In the genomic region with DNA sequence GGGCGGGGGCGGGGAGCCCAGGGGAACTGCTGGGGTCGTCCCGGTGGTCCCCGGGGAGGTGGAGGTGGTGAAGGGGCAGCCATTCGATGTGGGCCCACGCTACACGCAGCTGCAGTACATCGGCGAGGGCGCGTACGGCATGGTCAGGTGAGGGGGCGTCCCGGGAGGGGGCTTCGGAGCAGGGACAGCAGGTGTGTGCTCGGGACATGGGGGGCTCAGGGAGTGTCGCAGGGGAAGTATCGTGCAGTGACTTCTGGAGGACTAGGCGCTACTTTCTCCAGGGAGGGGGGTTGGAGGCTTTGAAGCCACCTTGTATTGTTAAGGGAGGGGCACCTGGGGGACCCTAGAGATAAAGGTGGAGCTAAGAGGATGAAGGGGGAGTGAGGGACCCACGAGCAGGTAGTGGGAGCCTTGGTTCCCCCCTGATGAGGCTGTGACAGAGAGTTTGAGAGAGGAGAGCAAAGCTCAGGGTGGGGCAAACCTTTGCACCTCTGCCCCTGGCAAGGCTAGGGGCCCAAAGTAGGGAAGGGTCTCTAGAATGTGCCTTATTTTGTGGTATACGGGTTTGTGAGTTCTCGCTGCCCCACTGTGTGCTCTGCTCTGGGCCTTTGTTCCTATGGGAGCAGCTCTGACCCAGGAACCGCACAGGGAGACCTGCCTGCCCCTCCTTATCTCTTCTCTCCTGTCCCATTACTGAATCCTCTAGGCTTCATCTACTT, we compare ENCODE assay signal across 8 mouse cellular contexts. TPM values are rescaled to one million over a fixed set of nuclear protein-coding genes. Genes with fewer than 3 reads are reported as not detected.
DNase-seq lines count a peak whose midpoint lies in the region; ATAC-seq and TF ChIP-seq lines count a peak whose summit lies in the region.

No protein-coding gene starts in this region.

- intact Hi-C loops in gastrocnemius, postnatal 36 days (cut with DNase I), result loop anchor here (5.0 kb wide), 1 partner anchor 257 kb away; a partner anchor contains a TSS

- DNase-seq in cerebellum, adult 11 months, result peak; percentile 64
- DNase-seq in cerebellum, postnatal 10 days, result no peak
- DNase-seq in stomach, postnatal 0 days (ENCODE audit: low spot score), result no peak
- DNase-seq in gastrocnemius, postnatal 36 days, result no peak
- DNase-seq in adrenal gland, postnatal 14 days, result no peak

- peak overlapping the region; percentile 78 for H3K9ac ChIP-seq in limb, embryonic 15.5 days
- H3K9ac ChIP-seq in stomach, postnatal 0 days (ENCODE audit: low read length), result peak overlapping the region; percentile 88

- peak overlapping the region; percentile 68 for H3K4me3 ChIP-seq in C2C12 (ENCODE audit: insufficient read depth, poor library complexity, severe bottlenecking)
- peak overlapping the region; percentile 78 for H3K4me3 ChIP-seq in limb, embryonic 15.5 days
- peak overlapping the region; percentile 82 for H3K4me3 ChIP-seq in stomach, postnatal 0 days (ENCODE audit: low read depth, low read length)

- peaks cover 40% of the 10 kb centered on the region for H3K4me1 ChIP-seq in limb, embryonic 15.5 days
- H3K4me1 ChIP-seq in stomach, postnatal 0 days (replicated peaks; ENCODE audit: control insufficient read depth, insufficient read depth), result peaks cover 13% of the 10 kb centered on the region

- peaks cover 11% of the 10 kb centered on the region for H3K36me3 ChIP-seq in C2C12 (ENCODE audit: control insufficient read depth, insufficient read depth)
- H3K36me3 ChIP-seq in limb, embryonic 15.5 days, result peaks cover 20% of the 10 kb centered on the region
- H3K36me3 ChIP-seq in stomach, postnatal 0 days (ENCODE audit: control insufficient read depth, insufficient read depth, low read length), result peaks cover 12% of the 10 kb centered on the region

- H3ac ChIP-seq in C2C12 (ENCODE audit: control insufficient read depth, insufficient read length, low read depth), result peak overlapping the region; percentile 85

- no peak for TF ChIP-seq CTCF in C2C12 (IDR thresholded peaks at IDR 0.05; ENCODE audit: control insufficient read depth, insufficient read depth, insufficient read length)
- TF ChIP-seq CTCF in stomach, postnatal 0 days (IDR thresholded peaks at IDR 0.05; ENCODE audit: low read depth), result no peak

- H3K79me2 ChIP-seq in C2C12 (ENCODE audit: control insufficient read depth, insufficient read depth), result peaks cover 22% of the 10 kb centered on the region

- H3K4me2 ChIP-seq in limb, embryonic 15.5 days, result peak overlapping the region; percentile 90
- peak overlapping the region; percentile 73 for H3K4me2 ChIP-seq in stomach, postnatal 0 days (replicated peaks; ENCODE audit: low read depth)

- no peaks in the 10 kb centered on the region for H3K27me3 ChIP-seq in C2C12 (ENCODE audit: control insufficient read depth, insufficient read depth, insufficient read length)
- no peaks in the 10 kb centered on the region for H3K27me3 ChIP-seq in limb, embryonic 15.5 days
- no peaks in the 10 kb centered on the region for H3K27me3 ChIP-seq in stomach, postnatal 0 days (ENCODE audit: control insufficient read depth, insufficient read depth, low read length)

- H3K9me3 ChIP-seq in limb, embryonic 15.5 days, result no peaks in the 10 kb centered on the region
- no peaks in the 10 kb centered on the region for H3K9me3 ChIP-seq in stomach, postnatal 0 days (ENCODE audit: control insufficient read depth, low read length)

- H3K27ac ChIP-seq in limb, embryonic 15.5 days, result peak overlapping the region; percentile 89
- peak overlapping the region; percentile 97 for H3K27ac ChIP-seq in stomach, postnatal 0 days (replicated peaks)

- ATAC-seq in erythroid progenitor cell, adult 5-6 weeks (replicated peaks; ENCODE audit: low FRiP score, poor library complexity, severe bottlenecking), result peak; percentile 54
- no peak; the same call in none of the 2 replicates for ATAC-seq in limb, embryonic 15.5 days (ENCODE audit: insufficient number of reproducible peaks, low FRiP score, low TSS enrichment, low read depth)
- ATAC-seq in stomach, postnatal 0 days (ENCODE audit: low FRiP score, low TSS enrichment), result peak; percentile 19

- peaks cover 1% of the 10 kb centered on the region for H3K79me3 ChIP-seq in C2C12 (ENCODE audit: low read depth)

- TF ChIP-seq EP300 in stomach, postnatal 0 days (optimal IDR thresholded peaks at IDR 0.05), result no peak

- WGBS in limb, embryonic 15.5 days, result under 1% methylated on average over 23 of the region's 24 CpGs
- under 1% methylated on average over 19 of the region's 24 CpGs for WGBS in stomach, postnatal 0 days

TF ChIP-seq in C2C12, 6 proteins besides CTCF, POLR2A, EP300 and RAD21:
- TF ChIP-seq USF1 (IDR thresholded peaks at IDR 0.05; ENCODE audit: low read depth) (no peak), MYOD1 (IDR thresholded peaks at IDR 0.05; ENCODE audit: control insufficient read depth, insufficient read length, low read depth) (no peak), MYOG (IDR thresholded peaks at IDR 0.05; ENCODE audit: control insufficient read depth, extremely low read depth, insufficient read length) (no peak), FOSL1 (IDR thresholded peaks at IDR 0.05; ENCODE audit: insufficient read depth, low read length, poor library complexity, severe bottlenecking) (no peak), MAX (IDR thresholded peaks at IDR 0.05) (no peak), CEBPB (IDR thresholded peaks at IDR 0.05; ENCODE audit: low read depth) (no peak)
TF ChIP-seq in C2C12: peak in this region for 0.

RNA-seq across cellular contexts. Expression of a gene that starts 0.4 kb away (rescaled TPM):
- polyA plus RNA-seq in C2C12 (2012; fragmentation: generic; extraction: Trizol), result 168 TPM
- total RNA-seq in erythroid progenitor cell, adult 5-6 weeks (2015; ENCODE audit: low replicate concordance), result 46.5 and 49.0 TPM in 2 replicates
- total RNA-seq in erythroid progenitor cell, adult 5-6 weeks (2017; ENCODE audit: low replicate concordance), result 18.6 and 19.3 TPM in 2 replicates
- polyA plus RNA-seq in limb, embryonic 15.5 days (2015; fragmentation: Nextera tagmentation; extraction: Ambion mirVana), result 65.2 and 68.3 TPM in 2 replicates
- polyA plus RNA-seq in stomach, postnatal 0 days (2015; fragmentation: Nextera tagmentation; extraction: Ambion mirVana), result 114 and 116 TPM in 2 replicates
- total RNA-seq in gastrocnemius, postnatal 36 days (2021), result 10 to 100 TPM; 15.7 to 21.9 TPM
- 128 and 136 TPM in 2 replicates for total RNA-seq in adrenal gland, postnatal 14 days (2021)

RNA-seq across cellular contexts. Expression of a gene that starts 6.3 kb away (rescaled TPM):
- polyA plus RNA-seq in C2C12 (2012; fragmentation: generic; extraction: Trizol), result 1.7 TPM
- 9.2 and 11.9 TPM in 2 replicates for total RNA-seq in erythroid progenitor cell, adult 5-6 weeks (2015; ENCODE audit: low replicate concordance)
- total RNA-seq in erythroid progenitor cell, adult 5-6 weeks (2017; ENCODE audit: low replicate concordance), result 8.1 TPM in 1 of 2 replicates, not detected in the other
- 16.8 and 17.7 TPM in 2 replicates for polyA plus RNA-seq in limb, embryonic 15.5 days (2015; fragmentation: Nextera tagmentation; extraction: Ambion mirVana)
- 51.3 and 53.1 TPM in 2 replicates for polyA plus RNA-seq in stomach, postnatal 0 days (2015; fragmentation: Nextera tagmentation; extraction: Ambion mirVana)
- total RNA-seq in gastrocnemius, postnatal 36 days (2021), result 1 to 10 TPM in 1 of 2 experiments, under 1 TPM in 1; 0.99 to 1.8 TPM
- total RNA-seq in adrenal gland, postnatal 14 days (2021), result 3.8 and 5.6 TPM in 2 replicates

RNA-seq across cellular contexts. Expression of a gene that starts 16.9 kb away (rescaled TPM):
- 16.6 TPM for polyA plus RNA-seq in C2C12 (2012; fragmentation: generic; extraction: Trizol)
- total RNA-seq in erythroid progenitor cell, adult 5-6 weeks (2015; ENCODE audit: low replicate concordance), result 182 and 256 TPM in 2 replicates
- total RNA-seq in erythroid progenitor cell, adult 5-6 weeks (2017; ENCODE audit: low replicate concordance), result 61.6 and 74.1 TPM in 2 replicates
- 117 and 122 TPM in 2 replicates for polyA plus RNA-seq in limb, embryonic 15.5 days (2015; fragmentation: Nextera tagmentation; extraction: Ambion mirVana)
- 86.0 and 102 TPM in 2 replicates for polyA plus RNA-seq in stomach, postnatal 0 days (2015; fragmentation: Nextera tagmentation; extraction: Ambion mirVana)
- 10 to 100 TPM; 77.7 to 97.4 TPM for total RNA-seq in gastrocnemius, postnatal 36 days (2021)
- 129 and 173 TPM in 2 replicates for total RNA-seq in adrenal gland, postnatal 14 days (2021)

RNA-seq across cellular contexts. Expression of a gene that starts 21.5 kb away (rescaled TPM):
- 0.01 TPM for polyA plus RNA-seq in C2C12 (2012; fragmentation: generic; extraction: Trizol)
- total RNA-seq in erythroid progenitor cell, adult 5-6 weeks (2015; ENCODE audit: low replicate concordance), result 2.1 and 4.3 TPM in 2 replicates
- total RNA-seq in erythroid progenitor cell, adult 5-6 weeks (2017; ENCODE audit: low replicate concordance), result 2.6 and 2.7 TPM in 2 replicates
- 0.37 and 0.46 TPM in 2 replicates for polyA plus RNA-seq in limb, embryonic 15.5 days (2015; fragmentation: Nextera tagmentation; extraction: Ambion mirVana)
- 0.08 and 0.18 TPM in 2 replicates for polyA plus RNA-seq in stomach, postnatal 0 days (2015; fragmentation: Nextera tagmentation; extraction: Ambion mirVana)
- total RNA-seq in gastrocnemius, postnatal 36 days (2021), result under 1 TPM; 0.28 to 0.30 TPM
- total RNA-seq in adrenal gland, postnatal 14 days (2021), result 1.2 and 1.5 TPM in 2 replicates

RNA-seq across cellular contexts. Expression of a gene that starts 32.5 kb away (rescaled TPM):
- polyA plus RNA-seq in C2C12 (2012; fragmentation: generic; extraction: Trizol), result 189 TPM
- 63.7 and 105 TPM in 2 replicates for total RNA-seq in erythroid progenitor cell, adult 5-6 weeks (2015; ENCODE audit: low replicate concordance)
- 52.8 and 67.6 TPM in 2 replicates for total RNA-seq in erythroid progenitor cell, adult 5-6 weeks (2017; ENCODE audit: low replicate concordance)
- 212 and 227 TPM in 2 replicates for polyA plus RNA-seq in limb, embryonic 15.5 days (2015; fragmentation: Nextera tagmentation; extraction: Ambion mirVana)
- polyA plus RNA-seq in stomach, postnatal 0 days (2015; fragmentation: Nextera tagmentation; extraction: Ambion mirVana), result 118 and 122 TPM in 2 replicates
- total RNA-seq in gastrocnemius, postnatal 36 days (2021), result 10 to 100 TPM; 21.6 to 22.4 TPM
- total RNA-seq in adrenal gland, postnatal 14 days (2021), result 94.7 and 109 TPM in 2 replicates
